Mouse (Mus musculus): ENCODE measurements at regions not wholly inside any gene's neighbourhood (a gene's known extent, or its start where the extent isn't known, plus 50 kb on each side); places are given as distances from the start of the nearest gene placed in this dataset.

- no peak for TF ChIP-seq CTCF (IDR thresholded peaks at IDR 0.05; ENCODE audit: borderline replicate concordance, insufficient read depth, low read length)
- no peak for TF ChIP-seq POLR2A (IDR thresholded peaks at IDR 0.05; ENCODE audit: low read depth, low read length)
Observed at GRCm38 (mm10) chr6:106933584-106933983, 133.7 kb upstream of the Crbn start.
